Mouse (Mus musculus): Measurements from ENCODE around the gene Bphl.

DNA sequence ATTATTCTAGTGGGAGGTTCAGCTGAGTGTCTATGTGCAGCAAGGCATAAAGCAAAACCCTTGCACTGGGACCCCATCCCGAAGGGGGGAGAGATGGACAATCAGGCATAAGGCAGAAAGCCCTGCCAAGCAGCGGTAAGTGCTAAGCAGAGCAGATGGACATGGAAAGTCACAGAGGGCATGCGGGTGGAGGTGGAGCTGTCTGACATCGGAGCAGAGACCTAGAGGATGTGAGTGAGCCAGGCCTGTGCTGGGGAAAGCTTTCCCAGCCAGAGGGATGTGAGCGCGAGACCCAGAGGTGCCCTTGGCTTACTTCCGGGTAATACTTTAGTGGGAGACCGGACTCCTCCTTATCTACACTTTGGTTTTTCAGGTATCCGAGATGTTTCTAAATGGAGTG, 22.7 kb downstream of the Bphl start:
- TF ChIP-seq POLR2A (IDR thresholded peaks at IDR 0.05; ENCODE audit: borderline replicate concordance, control insufficient read depth, low read depth, low read length), result no peak
- TF ChIP-seq CTCF (IDR thresholded peaks at IDR 0.05; ENCODE audit: control insufficient read depth, insufficient read depth, low read length), result no peak

Data from bone marrow, adult 2 months (tissue).